Mouse (Mus musculus) erythroblast, embryonic 14.5 days (primary cell): ENCODE measurements around the gene Olfr765. TPM values are rescaled to one million over a fixed set of nuclear protein-coding genes. Genes with fewer than 3 reads are reported as not detected.

Experiments used
- H3K27me3 ChIP-seq: 2 replicates; pipeline ENCODE4 v1.6.1; 2012; ENCODE audit warnings: inconsistent platforms; ENCODE audit not compliant: control insufficient read depth
- H3K36me3 ChIP-seq: 2 replicates; pipeline ENCODE4 v1.6.1; 2012; ENCODE audit warnings: mild to moderate bottlenecking, inconsistent platforms; ENCODE audit not compliant: control insufficient read depth
- H3K4me1 ChIP-seq: 2 replicates; pipeline ENCODE4 v1.6.1; 2012; ENCODE audit warnings: inconsistent platforms; ENCODE audit not compliant: control insufficient read depth
- H3K4me3 ChIP-seq: replicated peaks from 2 replicates; pipeline ENCODE3; 2012; ENCODE audit warnings: moderate library complexity, mild to moderate bottlenecking, inconsistent platforms
- H3K9me3 ChIP-seq: 2 replicates; pipeline ENCODE4 v1.6.1; 2012; ENCODE audit warnings: low read length, inconsistent platforms, mixed read lengths; ENCODE audit not compliant: control insufficient read depth
- GATA1 ChIP-seq: IDR thresholded peaks from 2 replicates; pipeline ENCODE4 v1.6.1; 2012; ENCODE audit warnings: low read length, inconsistent platforms, mixed read lengths
- TAL1 ChIP-seq: IDR thresholded peaks from 3 replicates; pipeline ENCODE4 v1.6.1; 2012; ENCODE audit warnings: low read length, inconsistent platforms, mixed read lengths
- polyA plus RNA-seq: library from polyadenylated mRNA; stranded (reverse); fragments of >175 nt; gene quantifications from 2 replicates; pipeline ENCODE4 v1.2.3, GENCODE M21; 2012

Olfr765 gene
- polyA plus RNA-seq, 1 experiment = not detected

- H3K27me3 ChIP-seq = no peaks in the 10 kb centered on the region
- H3K4me3 ChIP-seq = no peak within 1 kb of the TSS
- H3K9me3 ChIP-seq = peaks cover 13% of the 10 kb centered on the region
- H3K36me3 ChIP-seq = no peaks in the 10 kb centered on the region
- no peak for TF ChIP-seq TAL1
- H3K4me1 ChIP-seq = no peaks in the 10 kb centered on the region
Measured at GRCm38 (mm10) chr10:129010288-129010841, 39.4 kb downstream of the Olfr765 start, which contains the start of gene Olfr763. TSS of gene Olfr763 (plus strand) at chr10:129010791.

- Histone ChIP-seq H3K9me3 (peaks cover 18% of the 10 kb centered on the region), H3K27me3 (no peaks in the 10 kb centered on the region), H3K4me1 (no peaks in the 10 kb centered on the region), H3K36me3 (no peaks in the 10 kb centered on the region), H3K4me3 (no peak overlapping the region)
- no peak for TF ChIP-seq GATA1
- TF ChIP-seq TAL1 = no peak
Measured at GRCm38 (mm10) chr10:129004032-129004920, 45.5 kb downstream of the Olfr765 start.

GRCm38 (mm10) chr10:128996523-128997040 lies 53.2 kb downstream of the Olfr765 start:
- TF ChIP-seq TAL1 (no peak), GATA1 (no peak)

GRCm38 (mm10) chr10:128995796-128996195 lies 54.0 kb downstream of the Olfr765 start:
- peaks cover 7% of the 10 kb centered on the region; the same call in 1 of the 2 replicates for H3K9me3 ChIP-seq
- H3K27me3 ChIP-seq = no peaks in the 10 kb centered on the region
- no peaks in the 10 kb centered on the region for H3K36me3 ChIP-seq
- TF ChIP-seq GATA1 = no peak
- no peak for TF ChIP-seq TAL1
- H3K4me3 ChIP-seq = no peak overlapping the region
- H3K4me1 ChIP-seq = no peaks in the 10 kb centered on the region

More at GRCm38 (mm10) chr10:128996523-128997040, 53.2 kb downstream of the Olfr765 start:
- no peaks in the 10 kb centered on the region for H3K4me1 ChIP-seq
- H3K4me3 ChIP-seq = no peak overlapping the region
- H3K9me3 ChIP-seq = peaks cover 7% of the 10 kb centered on the region; the same call in 1 of the 2 replicates
- H3K27me3 ChIP-seq = no peaks in the 10 kb centered on the region
- no peaks in the 10 kb centered on the region for H3K36me3 ChIP-seq

Other genes starting within 250 kb of the Olfr765 start
- gene Dnajc14, start 245.9 kb downstream of the Olfr765 start, polyA plus RNA-seq = 0.94 and 1.2 TPM in 2 replicates
- 0.07 and 0.09 TPM in 2 replicates for gene Tmem198b, start 245.6 kb downstream of the Olfr765 start, polyA plus RNA-seq
- 1.4 and 2.5 TPM in 2 replicates for gene Sarnp, start 232.7 kb downstream of the Olfr765 start, polyA plus RNA-seq
- gene Ormdl2, start 228.4 kb downstream of the Olfr765 start, polyA plus RNA-seq = 1.3 and 2.2 TPM in 2 replicates
- gene Gdf11, start 158.3 kb downstream of the Olfr765 start, polyA plus RNA-seq = not detected in 2 replicates
- 0.04 and 0.21 TPM in 2 replicates for gene Cd63, start 149.0 kb downstream of the Olfr765 start, polyA plus RNA-seq
- 0.06 and 0.17 TPM in 2 replicates for gene Rdh5, start 127.1 kb downstream of the Olfr765 start, polyA plus RNA-seq
- gene Bloc1s1, start 126.0 kb downstream of the Olfr765 start, polyA plus RNA-seq = 16.6 and 25.2 TPM in 2 replicates
- 0.07 TPM in 1 of 2 replicates, not detected in the other for gene Itga7, start 116.2 kb downstream of the Olfr765 start, polyA plus RNA-seq
- gene Mettl7b, start 89.0 kb downstream of the Olfr765 start, polyA plus RNA-seq = not detected in 2 replicates
- gene Olfr9, start 60.6 kb downstream of the Olfr765 start, polyA plus RNA-seq = not detected in 2 replicates
- gene Olfr763, start 39.2 kb downstream of the Olfr765 start, polyA plus RNA-seq = not detected in 2 replicates
- not detected in 2 replicates for gene Olfr764-ps1, start 10.1 kb downstream of the Olfr765 start, polyA plus RNA-seq
- not detected in 2 replicates for gene Olfr766-ps1, start 19.0 kb upstream of the Olfr765 start, polyA plus RNA-seq
- gene Olfr767, start 32.9 kb upstream of the Olfr765 start, polyA plus RNA-seq = not detected in 2 replicates
- not detected in 2 replicates for gene Olfr768, start 49.4 kb upstream of the Olfr765 start, polyA plus RNA-seq
- not detected in 2 replicates for gene Olfr769, start 67.9 kb upstream of the Olfr765 start, polyA plus RNA-seq
- gene Olfr770, start 89.0 kb upstream of the Olfr765 start, polyA plus RNA-seq = not detected in 2 replicates
- not detected in 2 replicates for gene Olfr771, start 114.8 kb upstream of the Olfr765 start, polyA plus RNA-seq
- gene Olfr772, start 127.9 kb upstream of the Olfr765 start, polyA plus RNA-seq = not detected in 2 replicates
- gene Olfr773, start 137.4 kb upstream of the Olfr765 start, polyA plus RNA-seq = not detected in 2 replicates
- not detected in 2 replicates for gene Olfr774, start 186.2 kb upstream of the Olfr765 start, polyA plus RNA-seq
- gene Olfr775, start 198.4 kb upstream of the Olfr765 start, polyA plus RNA-seq = 0.01 TPM in 1 of 2 replicates, not detected in the other
- 0.06 TPM in 1 of 2 replicates, not detected in the other for gene Olfr776, start 209.1 kb upstream of the Olfr765 start, polyA plus RNA-seq
- 0.04 TPM in 1 of 2 replicates, not detected in the other for gene Olfr777, start 221.5 kb upstream of the Olfr765 start, polyA plus RNA-seq